Mouse (Mus musculus) cerebellum, postnatal 10 days (tissue): ENCODE measurements around the gene Hist1h2bh.
"Not testable (repeated sequence)": the region's sequence is repeated elsewhere in the genome, so short reads cannot be mapped to it uniquely, and the experiment has no call there.

Experiments
- DNase-seq, 2 experiments: peaks; one replicate each; pipeline ENCODE4 v3.0.0; 2021; ENCODE audit warnings: mixed read lengths in 2 of 2

Gene Hist1h2bh

GRCm38 (mm10) chr13:23573034-23573897 lies 30.1 kb upstream of the Hist1h2bh start:
- DNase-seq, result not testable (repeated sequence)

GRCm38 (mm10) chr13:23572218-23573033 lies 29.2 kb upstream of the Hist1h2bh start:
- no peak for DNase-seq

GRCm38 (mm10) chr13:23571504-23572217 lies 28.5 kb upstream of the Hist1h2bh start:
- not testable (repeated sequence) for DNase-seq

GRCm38 (mm10) chr13:23571022-23571503 lies 27.9 kb upstream of the Hist1h2bh start, which contains the start of the genes Hist1h2ae and Hist1h2bg:
Gene Hist1h2ae (minus strand): TSS chr13:23571220.
Gene Hist1h2bg (plus strand): TSS chr13:23571396.
- peak; percentile 71 to 78 for DNase-seq

DNA sequence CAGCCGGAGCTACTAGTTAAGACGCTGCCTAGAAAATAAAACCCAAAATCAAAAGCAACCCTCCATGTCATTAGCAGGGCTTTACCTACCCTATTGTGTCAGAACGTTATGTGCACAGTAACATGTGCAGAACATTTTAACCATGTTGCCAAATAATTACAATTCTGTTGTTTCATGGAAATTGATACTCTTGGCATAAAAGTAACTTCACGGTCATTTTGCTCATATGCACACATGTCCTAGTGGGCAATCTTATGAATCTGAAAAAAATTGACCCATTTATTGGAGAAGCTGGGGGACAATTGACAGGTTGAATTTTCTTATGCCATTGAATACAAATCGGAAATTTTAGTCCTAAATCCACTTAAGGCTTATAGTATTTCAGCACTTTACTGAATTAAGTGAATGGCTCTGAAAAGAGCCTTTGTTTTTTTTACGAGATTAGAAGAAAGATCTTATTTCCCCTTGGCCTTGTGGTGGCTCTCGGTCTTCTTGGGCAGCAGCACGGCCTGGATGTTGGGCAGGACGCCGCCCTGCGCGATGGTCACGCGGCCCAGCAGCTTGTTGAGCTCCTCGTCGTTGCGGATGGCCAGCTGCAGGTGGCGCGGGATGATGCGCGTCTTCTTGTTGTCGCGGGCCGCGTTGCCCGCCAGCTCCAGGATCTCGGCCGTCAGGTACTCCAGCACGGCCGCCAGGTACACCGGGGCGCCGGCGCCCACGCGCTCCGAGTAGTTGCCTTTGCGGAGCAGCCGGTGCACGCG lies 27.2 kb upstream of the Hist1h2bh start:
- not testable (repeated sequence) for DNase-seq

DNA sequence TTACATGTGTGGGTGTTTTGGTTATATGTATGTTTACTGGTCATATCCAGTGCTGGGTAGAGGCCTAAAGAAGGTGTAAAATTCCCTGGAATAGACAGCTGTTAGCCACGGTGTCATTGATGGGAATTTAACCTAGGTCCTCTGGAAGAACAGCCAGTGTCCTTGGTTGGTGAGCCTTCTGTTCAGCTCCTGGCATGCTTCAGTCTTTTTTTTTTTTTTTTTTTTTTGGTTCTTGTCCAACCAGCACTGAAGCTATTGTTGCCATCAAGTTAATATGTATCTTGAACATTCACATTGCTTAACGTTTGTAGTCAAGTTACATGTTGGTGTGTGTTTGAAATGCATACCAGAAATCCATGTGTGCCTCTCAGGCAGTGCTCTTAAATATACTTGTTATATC lies 21.3 kb upstream of the Hist1h2bh start:
- DNase-seq, result no peak

- DNase-seq, result peak; percentile 43 to 69
Measured at GRCm38 (mm10) chr13:23562699-23563462, 19.7 kb upstream of the Hist1h2bh start.

DNA sequence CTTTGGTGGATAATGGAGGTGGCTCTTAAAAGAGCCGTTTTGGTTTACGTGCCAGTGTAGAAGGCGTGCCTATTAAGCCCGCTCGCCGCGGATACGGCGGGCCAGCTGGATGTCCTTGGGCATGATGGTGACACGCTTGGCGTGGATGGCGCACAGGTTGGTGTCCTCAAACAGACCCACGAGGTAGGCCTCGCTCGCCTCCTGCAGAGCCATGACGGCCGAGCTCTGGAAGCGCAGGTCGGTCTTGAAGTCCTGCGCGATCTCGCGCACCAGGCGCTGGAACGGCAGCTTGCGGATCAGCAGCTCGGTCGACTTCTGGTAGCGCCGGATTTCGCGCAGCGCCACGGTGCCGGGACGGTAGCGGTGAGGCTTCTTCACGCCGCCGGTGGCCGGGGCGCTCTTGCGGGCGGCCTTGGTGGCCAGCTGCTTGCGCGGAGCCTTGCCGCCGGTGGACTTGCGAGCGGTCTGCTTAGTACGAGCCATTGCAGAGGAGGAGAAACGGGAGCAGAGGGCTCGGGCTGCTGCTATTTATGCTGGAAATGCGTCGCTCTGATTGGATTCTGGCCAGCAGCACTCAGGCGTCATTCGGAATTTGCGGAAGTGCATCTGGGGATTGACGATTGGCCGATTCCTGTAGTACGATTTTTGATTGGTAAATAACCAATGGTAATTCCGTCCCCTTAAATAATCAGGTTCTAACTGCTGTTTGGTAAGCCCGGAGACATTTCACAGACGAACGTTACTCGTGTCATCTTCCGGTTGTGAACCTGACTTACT lies 18.9 kb upstream of the Hist1h2bh start, which contains the start of gene Hist1h3e:
TSS of gene Hist1h3e (minus strand) at position 487 of the 777 bp plus-strand sequence.
- peak; percentile 96 to 97 for DNase-seq

DNA sequence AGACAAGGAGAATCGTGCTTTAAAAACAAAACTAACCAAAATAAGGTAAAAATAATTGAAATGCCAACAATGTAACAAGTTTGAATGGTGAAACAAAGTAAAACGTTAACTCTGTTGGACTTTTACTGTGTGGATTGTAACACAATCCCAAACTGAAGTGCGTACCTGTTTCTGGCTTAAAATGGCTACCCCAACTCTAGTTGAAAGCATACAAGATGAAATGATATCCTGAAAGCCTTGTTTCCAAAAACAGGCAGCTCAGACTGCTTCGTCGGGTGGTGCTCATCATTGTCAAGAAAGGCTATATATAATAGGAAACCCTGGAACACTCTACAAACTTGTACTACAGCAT lies 18.3 kb upstream of the Hist1h2bh start:
- DNase-seq, result not testable (repeated sequence)

DNA sequence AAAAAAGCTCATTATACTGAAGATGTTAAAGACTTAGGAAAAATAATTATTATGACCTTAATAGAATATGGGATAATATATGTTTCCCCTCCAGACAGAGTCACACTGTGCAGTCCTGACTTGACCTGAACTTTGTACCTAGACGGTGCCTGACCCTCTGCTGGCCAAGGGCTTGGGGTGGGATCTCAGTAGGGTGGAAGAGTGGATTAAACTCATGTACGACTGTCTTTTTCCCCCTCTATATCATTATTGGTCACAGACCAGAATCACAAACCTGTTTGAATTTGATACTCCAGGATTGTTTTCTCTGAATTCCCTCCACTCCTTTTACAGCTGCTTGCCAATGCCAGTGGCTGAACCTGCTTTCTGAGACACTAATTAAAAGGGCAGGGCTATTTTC lies 17.5 kb upstream of the Hist1h2bh start:
- DNase-seq, result not testable (repeated sequence)

- no peak for DNase-seq
Measured at GRCm38 (mm10) chr13:23556906-23557305, 13.7 kb upstream of the Hist1h2bh start.

- DNase-seq, result peak; percentile 78 to 83
Measured at GRCm38 (mm10) chr13:23555839-23556416, 12.7 kb upstream of the Hist1h2bh start.

- DNase-seq, result peak; percentile 75 to 78
Measured at GRCm38 (mm10) chr13:23554925-23555838, 12.0 kb upstream of the Hist1h2bh start.

DNA sequence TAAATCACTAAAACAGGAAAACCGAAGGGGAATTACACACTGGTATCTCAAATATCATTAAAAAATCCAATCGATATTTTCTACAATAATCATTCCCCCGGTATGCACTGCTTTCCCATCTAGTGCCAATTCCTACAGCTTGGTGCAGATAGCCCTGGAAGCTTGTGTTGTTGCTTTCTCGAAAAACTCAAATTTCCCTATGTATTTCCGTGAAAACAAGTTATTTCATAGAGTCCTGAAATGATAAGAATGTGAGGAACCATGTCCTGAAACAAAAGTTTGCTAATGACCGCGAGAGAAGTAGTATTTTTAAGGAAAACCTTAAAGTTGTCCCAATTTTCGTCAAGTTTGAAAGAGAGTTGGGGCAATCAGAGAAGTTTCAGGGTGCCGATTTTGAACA lies 11.2 kb upstream of the Hist1h2bh start:
- peak in 1 of 2 experiments; percentile 14 for DNase-seq

- DNase-seq, result no peak
Measured at GRCm38 (mm10) chr13:23552962-23553361, 9.8 kb upstream of the Hist1h2bh start, which contains the start of gene Hist1h1d. Gene Hist1h1d (plus strand): TSS chr13:23553262.

GRCm38 (mm10) chr13:23551931-23552914 lies 9.0 kb upstream of the Hist1h2bh start:
- no peak for DNase-seq

GRCm38 (mm10) chr13:23551146-23551834 lies 8.1 kb upstream of the Hist1h2bh start, which contains the start of gene Hist1h4f:
Gene Hist1h4f (minus strand): TSS chr13:23551648.
- DNase-seq, result peak; percentile 93 to 94
